Mouse (Mus musculus): ENCODE measurements around the gene Upf2.
"Not testable (repeated sequence)": the region's sequence is repeated elsewhere in the genome, so short reads cannot be mapped to it uniquely, and the experiment has no call there.

The Upf2 gene

GRCm38 (mm10) chr2:6071598-6072440 is 120.5 kb downstream of the Upf2 start:
- peak; percentile 21 for DNase-seq (ENCODE audit: low spot score)

- DNase-seq (ENCODE audit: low spot score), result no peak
Observed at GRCm38 (mm10) chr2:6072685-6073260, 121.5 kb downstream of the Upf2 start.

DNA sequence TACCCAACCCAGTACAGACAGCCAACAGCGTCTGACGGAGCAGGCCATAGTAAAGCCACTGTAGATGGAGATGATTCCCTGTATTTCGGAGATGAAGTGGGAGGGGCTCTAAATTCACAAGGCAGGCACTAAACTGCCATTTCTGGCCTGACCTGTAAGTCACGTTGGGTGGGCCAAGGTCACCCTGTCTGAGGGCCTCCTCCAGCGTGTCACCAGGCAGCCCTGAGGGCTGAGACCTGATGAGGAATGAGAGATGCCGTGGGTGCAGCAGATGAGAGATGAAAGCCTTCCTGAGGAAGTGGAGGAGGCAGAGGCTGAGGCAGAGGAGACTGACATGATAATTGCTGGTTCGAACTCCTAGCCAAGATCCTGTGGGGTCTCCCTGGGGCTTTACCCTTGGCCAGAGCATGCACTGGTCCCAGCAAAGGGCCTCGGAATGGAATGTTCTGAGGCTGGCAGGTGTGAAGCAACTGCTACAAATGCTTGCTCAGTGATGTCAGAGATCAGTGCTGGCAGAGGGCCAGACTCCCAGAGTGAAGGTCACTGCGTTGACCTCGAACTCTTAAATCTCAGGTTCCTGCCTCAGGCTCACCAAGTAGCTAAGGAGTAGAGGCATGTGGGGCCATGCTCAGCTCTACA is 123.7 kb downstream of the Upf2 start:
- DNase-seq (ENCODE audit: low spot score), result peak; percentile 32

DNA sequence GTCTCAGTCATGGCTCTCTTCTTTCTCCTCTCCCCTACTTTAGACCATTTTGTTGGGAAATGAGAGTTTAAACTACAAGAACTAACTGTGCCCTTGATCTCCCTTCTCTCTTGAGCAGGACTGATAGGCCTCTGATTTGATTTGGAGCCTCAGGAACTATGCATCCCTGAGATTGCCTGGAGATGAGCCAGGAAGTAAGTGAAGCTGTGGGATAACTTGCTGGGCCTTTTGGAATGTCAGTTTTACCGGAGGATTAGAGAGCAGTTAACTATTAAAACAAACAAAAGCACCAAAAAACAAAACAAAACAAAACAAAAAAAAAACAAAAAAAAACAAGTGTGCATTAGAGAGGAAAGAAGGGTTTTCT is 124.2 kb downstream of the Upf2 start:
- no peak for DNase-seq (ENCODE audit: low spot score)

DNA sequence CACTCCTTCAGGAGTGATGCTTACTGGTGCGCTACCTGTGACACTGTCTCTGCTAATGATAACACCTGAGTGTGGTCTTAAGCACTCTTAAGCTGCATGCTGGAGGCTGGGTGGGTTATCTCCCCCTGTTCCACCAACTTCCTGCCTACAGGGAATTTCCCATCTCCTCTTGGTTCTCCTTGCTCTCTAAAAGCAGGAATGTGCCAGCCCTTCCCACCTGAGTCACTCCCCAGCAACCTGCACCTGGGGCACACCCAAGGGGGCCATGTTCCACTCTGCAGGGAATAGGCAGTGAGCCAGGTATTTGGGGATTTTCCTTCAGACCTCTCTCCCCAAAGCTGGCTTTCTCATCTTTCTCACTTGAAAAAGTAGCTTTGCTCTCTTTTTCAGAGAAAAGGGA is 128.8 kb downstream of the Upf2 start:
- DNase-seq (ENCODE audit: low spot score), result no peak

DNA sequence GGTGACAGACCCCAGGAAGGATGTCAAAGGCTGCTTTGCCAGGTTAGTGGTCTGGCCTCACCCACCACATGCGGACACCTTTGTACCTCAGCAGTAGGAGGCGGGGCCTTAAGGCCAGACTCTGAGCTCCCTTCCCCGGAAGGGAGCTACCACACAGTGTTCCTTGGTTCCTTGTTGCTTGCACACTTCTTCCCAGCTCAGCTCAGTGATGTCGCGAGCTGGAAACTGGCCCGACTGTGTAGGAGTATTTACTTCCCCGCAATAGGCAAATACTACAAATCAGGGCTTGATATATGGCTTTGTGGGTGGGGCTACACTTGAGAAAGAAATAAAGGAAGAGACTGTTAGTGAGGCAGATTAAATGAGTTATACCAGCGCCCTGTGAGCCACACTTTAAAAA is 129.8 kb downstream of the Upf2 start:
- peak; percentile 37 for DNase-seq (ENCODE audit: low spot score)

DNA sequence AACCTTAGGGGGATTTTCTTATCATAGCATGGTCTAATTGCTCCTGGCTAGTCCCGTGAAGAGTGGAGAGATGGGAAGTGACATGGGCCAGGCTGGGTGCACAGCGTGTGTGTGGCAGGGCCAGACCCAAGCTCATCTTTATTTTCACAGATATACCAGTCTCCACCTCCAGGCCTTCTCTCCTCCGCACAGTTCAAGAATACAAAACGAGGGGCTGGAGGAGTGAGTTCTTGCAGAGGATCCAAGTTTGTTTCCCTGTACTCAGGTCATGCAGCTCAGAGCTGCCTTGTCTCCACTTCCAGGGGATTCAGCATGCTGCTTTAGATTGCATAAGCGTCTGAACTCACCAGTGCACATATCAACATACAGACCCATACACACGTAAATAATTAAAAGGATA is 131.3 kb downstream of the Upf2 start:
- no peak for DNase-seq (ENCODE audit: low spot score)

DNA sequence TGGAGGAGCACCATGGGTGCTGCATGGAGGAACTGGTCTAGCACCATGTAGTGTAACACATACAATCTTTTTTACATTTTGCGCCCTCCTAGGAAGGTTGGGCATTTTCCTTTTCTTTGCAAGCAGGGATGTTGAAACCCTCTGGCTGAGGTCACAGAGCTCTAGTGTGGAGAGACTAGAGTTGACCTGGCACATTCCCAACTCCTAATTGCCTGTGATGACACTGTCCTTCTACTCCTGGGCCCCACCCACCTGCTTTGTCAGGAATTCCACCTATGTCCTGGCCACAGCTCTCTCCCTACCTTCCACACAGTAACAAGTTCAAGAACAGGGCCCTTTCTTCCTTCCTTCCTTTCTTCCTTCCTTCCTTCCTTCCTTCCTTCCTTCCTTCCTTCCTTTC is 132.4 kb downstream of the Upf2 start:
- DNase-seq (ENCODE audit: low spot score), result no peak

- DNase-seq (ENCODE audit: low spot score), result no peak
Observed at GRCm38 (mm10) chr2:6085622-6086530, 134.6 kb downstream of the Upf2 start.

DNA sequence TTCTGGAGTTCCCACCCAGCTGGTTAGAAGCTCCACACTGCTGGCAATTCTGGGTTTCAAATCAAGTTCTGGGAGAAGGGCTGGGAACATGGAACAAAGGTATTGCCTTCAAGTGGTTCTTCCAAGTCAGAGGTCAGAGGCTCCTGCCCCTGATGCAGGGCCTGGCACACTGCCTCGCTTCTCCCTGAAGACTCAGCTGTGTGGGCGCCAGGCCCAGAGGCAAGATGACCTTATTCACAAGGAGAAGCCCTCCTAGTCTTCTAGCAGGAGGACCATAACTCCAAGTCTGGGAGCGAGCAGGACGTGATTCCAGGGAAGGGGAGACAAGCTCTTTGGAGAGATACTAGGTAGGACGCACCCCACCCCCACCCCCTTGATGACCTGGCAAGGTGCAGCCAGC is 135.9 kb downstream of the Upf2 start:
- DNase-seq (ENCODE audit: low spot score), result no peak

DNA sequence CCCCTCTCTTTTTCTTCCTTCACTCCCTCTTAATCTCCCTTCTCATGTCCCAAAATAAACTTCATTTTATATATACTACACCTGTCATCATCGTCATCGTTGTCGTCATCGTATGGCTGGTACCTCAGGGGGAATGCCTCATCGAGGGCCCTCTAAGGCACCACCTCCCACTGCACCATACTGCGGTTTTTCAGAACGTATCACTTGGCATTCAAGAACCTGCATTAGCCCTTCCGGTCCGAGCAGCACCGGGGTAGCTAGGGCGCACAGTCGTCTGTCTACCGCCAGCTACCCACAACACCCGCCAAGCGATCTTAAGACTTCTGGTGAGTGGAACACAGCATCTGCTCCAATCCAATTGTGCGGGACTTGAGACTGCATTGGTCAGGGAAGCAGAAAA is 138.7 kb downstream of the Upf2 start:
- DNase-seq (ENCODE audit: low spot score), result not testable (repeated sequence)

GRCm38 (mm10) chr2:6097113-6097716 is 145.9 kb downstream of the Upf2 start:
- no peak for DNase-seq (ENCODE audit: low spot score)

GRCm38 (mm10) chr2:6098924-6099323 is 147.7 kb downstream of the Upf2 start:
- no peak for DNase-seq (ENCODE audit: low spot score)

DNA sequence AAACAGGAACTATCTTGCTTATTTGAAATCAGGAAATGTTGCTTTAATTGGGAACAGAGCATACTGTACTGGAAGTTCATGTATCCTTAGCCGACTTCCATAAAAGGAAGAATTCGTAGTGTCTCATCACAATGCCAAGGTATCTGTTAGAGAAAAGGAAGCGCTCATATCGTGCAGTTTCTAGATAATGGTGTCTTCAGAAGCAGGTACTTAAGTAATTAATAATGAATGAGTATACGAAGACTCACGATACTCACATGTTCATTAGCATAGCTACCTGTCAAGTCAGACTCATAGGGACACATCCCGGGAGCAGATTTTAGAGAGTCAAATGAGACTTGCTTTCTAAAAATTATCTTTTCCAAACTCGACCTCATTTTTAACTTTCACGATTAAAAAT is 148.2 kb downstream of the Upf2 start:
- DNase-seq (ENCODE audit: low spot score), result no peak

DNA sequence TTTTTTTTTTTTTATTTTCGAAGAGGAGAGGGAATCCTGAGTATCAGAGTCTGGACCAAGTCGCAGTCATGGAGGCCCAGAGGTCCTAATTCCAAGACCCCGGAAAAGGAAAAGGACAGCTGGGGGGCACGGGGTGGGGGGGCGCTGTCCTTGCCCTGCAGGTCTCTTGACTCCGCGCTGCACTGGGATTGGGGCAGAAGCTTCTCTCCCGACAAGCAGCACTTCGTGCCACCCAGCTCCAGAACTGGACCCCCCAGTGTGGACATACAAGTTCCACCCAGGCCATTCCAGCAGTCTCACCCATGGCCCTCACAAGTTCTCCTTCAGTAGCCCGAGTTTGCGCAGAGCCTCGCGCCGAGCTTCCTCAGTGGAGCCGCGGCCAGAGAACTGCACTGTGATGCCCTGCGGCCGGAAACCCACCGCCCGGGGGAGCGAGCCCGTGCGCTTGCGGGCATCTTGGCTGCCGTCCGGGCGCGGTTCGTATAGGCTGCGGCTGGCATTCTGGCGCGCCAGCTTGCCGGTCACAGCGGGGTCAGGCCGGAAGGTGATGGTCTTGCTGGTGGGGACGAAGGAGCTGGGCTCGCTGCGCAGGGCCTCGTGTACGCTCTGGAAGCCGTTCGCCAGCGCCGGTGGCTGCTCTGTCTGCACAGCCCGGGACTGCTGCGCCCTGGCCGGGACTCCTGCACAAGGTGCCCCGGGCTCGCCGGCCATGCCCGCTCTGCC is 148.9 kb downstream of the Upf2 start:
- no peak for DNase-seq (ENCODE audit: low spot score)

DNA sequence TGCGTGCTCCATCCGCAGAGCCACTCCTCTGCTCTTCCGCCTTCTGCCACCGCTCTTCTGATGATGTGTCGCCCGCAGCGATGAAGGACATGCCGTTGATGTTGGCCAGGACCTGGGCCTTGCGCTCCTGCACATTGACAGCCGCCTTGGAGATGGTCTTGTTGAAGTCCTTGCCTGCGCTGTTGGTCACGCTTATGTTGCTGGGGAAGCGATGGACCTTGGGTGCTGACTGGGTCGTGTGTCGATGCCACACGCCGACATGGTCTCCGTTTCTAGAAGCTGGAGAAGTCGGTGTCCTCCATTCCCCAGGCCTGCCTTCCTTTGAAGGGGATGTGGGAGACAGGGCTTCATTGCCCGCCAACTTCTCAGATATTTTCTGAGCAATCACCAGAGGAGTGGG is 149.5 kb downstream of the Upf2 start:
- DNase-seq (ENCODE audit: low spot score), result no peak

DNA sequence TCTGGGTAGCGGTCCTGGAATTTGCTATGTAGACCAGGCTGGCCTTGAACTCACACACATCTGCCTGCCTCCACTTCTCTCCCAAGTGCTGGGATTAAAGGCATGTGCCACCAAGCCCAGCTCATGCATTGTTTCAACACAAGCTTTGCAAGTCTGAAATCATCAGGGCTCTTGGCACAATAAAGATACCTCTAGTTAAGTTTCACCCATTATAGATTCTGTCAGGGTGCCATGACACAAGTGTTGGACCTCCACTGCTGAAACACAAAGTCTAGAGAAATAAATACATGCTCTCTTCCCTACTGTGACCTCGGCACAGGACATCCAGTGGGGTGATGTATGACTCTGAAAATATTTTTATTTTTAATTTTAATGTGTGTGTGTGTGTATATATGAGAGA is 154.2 kb downstream of the Upf2 start:
- no peak for DNase-seq (ENCODE audit: low spot score)
